Mouse (Mus musculus): ENCODE results near the gene Ccdc148.

DNA sequence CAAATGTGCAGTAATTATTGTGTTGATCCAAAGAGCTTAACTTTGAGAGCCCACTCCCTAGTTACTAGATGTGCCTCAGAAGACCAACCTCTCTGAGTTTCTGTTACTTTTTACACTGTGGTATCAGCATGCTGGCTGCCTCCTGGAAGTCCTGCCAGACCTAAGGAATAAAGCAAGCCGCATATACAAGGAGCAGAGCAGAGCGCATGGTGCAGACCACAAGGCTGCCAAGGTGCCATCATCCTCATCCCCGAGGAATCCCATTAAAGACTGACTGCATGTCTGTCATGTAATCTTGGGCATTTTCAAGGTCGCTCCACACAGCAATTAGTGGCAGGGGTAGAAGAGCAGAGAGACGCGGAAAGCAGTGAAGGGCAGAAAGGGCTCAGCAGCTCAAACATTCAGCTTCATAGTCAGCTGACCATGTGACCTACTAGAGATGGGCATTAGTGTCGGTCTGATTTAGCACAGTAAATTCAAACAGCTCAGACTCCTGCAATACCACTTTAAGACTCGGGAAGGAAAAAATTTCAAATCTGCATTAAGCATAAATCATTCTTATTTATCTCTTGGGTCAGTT is 110.1 kb downstream of the Ccdc148 start:
- TF ChIP-seq FLI1 (IDR thresholded peaks at IDR 0.05; ENCODE audit: low read length), result no peak
- TF ChIP-seq GATA1 (IDR thresholded peaks at IDR 0.05; ENCODE audit: borderline replicate concordance, low read length), result no peak
